Mouse (Mus musculus): ENCODE data around the gene Tph1.

Tph1 gene

GRCm38 (mm10) chr7:46601097-46601496, 71.2 kb downstream of the Tph1 start:
- DNase-seq (ENCODE audit: low spot score) = no peak

- no peak for DNase-seq (ENCODE audit: low spot score)
Measured at GRCm38 (mm10) chr7:46597006-46597405, 75.3 kb downstream of the Tph1 start.
